Mouse (Mus musculus): ENCODE results near the gene Prelid3b. TPM values are rescaled to one million over a fixed set of nuclear protein-coding genes. Genes with fewer than 3 reads are reported as not detected.

The Prelid3b gene
- polyA plus RNA-seq (2017; shearing (Covaris generic)) = 87.9 TPM

GRCm38 (mm10) chr2:174472818-174473549 lies at the start of gene Prelid3b:
Prelid3b (minus strand) TSS chr2:174473081.

GRCm38 (mm10) chr2:174463789-174464523 lies 8.9 kb downstream of the Prelid3b start, which contains the start of gene Atp5e:
Atp5e (minus strand) TSS chr2:174464105.

GRCm38 (mm10) chr2:174450353-174450752 lies 22.5 kb downstream of the Prelid3b start, which contains the start of gene Tubb1:
Tubb1 (plus strand) TSS chr2:174450695.

GRCm38 (mm10) chr2:174438737-174439449 lies 34.0 kb downstream of the Prelid3b start, which contains the start of gene Ctsz:
Ctsz (minus strand) TSS chr2:174439039.

GRCm38 (mm10) chr2:174415731-174416310 lies 57.1 kb downstream of the Prelid3b start, which contains the start of gene Nelfcd:
Nelfcd (plus strand) TSS chr2:174415804.

Other genes starting within 250 kb of the Prelid3b start
- 806 TPM for gene Gnas, start 188.8 kb downstream of the Prelid3b start, polyA plus RNA-seq (2017; shearing (Covaris generic))
- 4.3 TPM for gene Gm20721, start 126.4 kb downstream of the Prelid3b start, polyA plus RNA-seq (2017; shearing (Covaris generic))
- gene Nelfcd, start 57.3 kb downstream of the Prelid3b start, polyA plus RNA-seq (2017; shearing (Covaris generic)) = 69.1 TPM
- gene Ctsz, start 34.0 kb downstream of the Prelid3b start, polyA plus RNA-seq (2017; shearing (Covaris generic)) = 97.9 TPM
- 0.17 TPM for gene Tubb1, start 22.4 kb downstream of the Prelid3b start, polyA plus RNA-seq (2017; shearing (Covaris generic))
- 415 TPM for gene Atp5e, start 9.0 kb downstream of the Prelid3b start, polyA plus RNA-seq (2017; shearing (Covaris generic))
- 11.4 TPM for gene Zfp831, start 170.5 kb upstream of the Prelid3b start, polyA plus RNA-seq (2017; shearing (Covaris generic))